Mouse (Mus musculus): Measurements from ENCODE around the gene Mecom.
"Not testable (repeated sequence)": the region's sequence is repeated elsewhere in the genome, so short reads cannot be mapped to it uniquely, and the experiment has no call there.

- not testable (repeated sequence) for TF ChIP-seq CTCF, EP300 (IDR thresholded peaks at IDR 0.05)
These were observed 125.9 kb downstream of the Mecom start for GRCm38 (mm10) chr3:30421948-30422347.
